In the genomic region with DNA sequence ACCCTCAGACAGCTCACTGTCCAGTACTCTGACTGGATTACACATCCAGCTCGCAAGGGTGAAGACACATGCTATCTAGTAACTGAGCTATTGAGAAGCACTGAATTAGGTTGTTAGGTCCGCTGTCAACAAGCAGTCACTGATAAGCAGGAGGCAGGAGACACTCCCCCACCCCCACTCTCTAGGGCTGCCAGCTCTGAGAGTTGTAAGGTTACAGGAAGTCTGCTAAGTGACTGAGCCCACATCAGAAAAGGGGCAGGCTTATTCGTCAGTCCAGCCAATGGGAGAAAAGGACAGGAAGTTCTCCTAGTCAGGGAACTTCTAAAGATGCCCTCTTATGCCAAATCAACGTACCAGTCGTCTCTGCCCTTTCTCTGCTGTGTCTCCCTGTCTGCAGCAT, we compare ENCODE assay signal across 9 mouse cellular contexts.
DNase-seq lines count a peak whose midpoint lies in the region; ATAC-seq lines count a peak whose summit lies in the region.
"Had no signal": no experiment of that assay in that cellular context is flagged by ENCODE, and none has a peak within 500 bp of the region (broad histone marks: within the 10 kb centered on the region; RNA-seq: fewer than 3 reads in every experiment).

No protein-coding gene starts in this region.

- WGBS in embryonic facial prominence, embryonic 15.5 days: 34% methylated on average over 5 of the region's 5 CpGs
- WGBS in forebrain, embryonic 16.5 days: 62% methylated on average over 5 of the region's 5 CpGs

- no peaks in the 10 kb centered on the region; the same call in 1 of the 2 replicates for H3K27me3 ChIP-seq in embryonic facial prominence, embryonic 15.5 days
- H3K27me3 ChIP-seq in forebrain, embryonic 16.5 days (replicated peaks; ENCODE audit: control insufficient read depth, insufficient read depth, low read length): no peaks in the 10 kb centered on the region
- H3K27me3 ChIP-seq: midbrain, embryonic 12.5 days had no signal

- H3K4me2 ChIP-seq in embryonic facial prominence, embryonic 15.5 days (replicated peaks): no peak overlapping the region
- H3K4me2 ChIP-seq in forebrain, embryonic 16.5 days (ENCODE audit: low read length): no peak overlapping the region
- H3K4me2 ChIP-seq: midbrain, embryonic 12.5 days had no signal

- H3K9me3 ChIP-seq in embryonic facial prominence, embryonic 15.5 days (replicated peaks): no peaks in the 10 kb centered on the region
- no peaks in the 10 kb centered on the region for H3K9me3 ChIP-seq in forebrain, embryonic 16.5 days (ENCODE audit: control insufficient read depth, low read length)
- H3K9me3 ChIP-seq: midbrain, embryonic 12.5 days had no signal

- H3K4me3 ChIP-seq in embryonic facial prominence, embryonic 15.5 days (replicated peaks): no peak overlapping the region
- H3K4me3 ChIP-seq in forebrain, embryonic 16.5 days (replicated peaks; ENCODE audit: low read length): no peak overlapping the region
- H3K4me3 ChIP-seq: midbrain, embryonic 12.5 days had no signal

- H3K36me3 ChIP-seq in embryonic facial prominence, embryonic 15.5 days: no peaks in the 10 kb centered on the region
- H3K36me3 ChIP-seq in forebrain, embryonic 16.5 days (ENCODE audit: control insufficient read depth, insufficient read depth): no peaks in the 10 kb centered on the region
- H3K36me3 ChIP-seq: midbrain, embryonic 12.5 days had no signal

- 0 out of 2 replicates have a peak overlapping the region, but pooled peaks have one; percentile 17 for H3K27ac ChIP-seq in embryonic facial prominence, embryonic 15.5 days (replicated peaks)
- no peak overlapping the region for H3K27ac ChIP-seq in forebrain, embryonic 16.5 days (ENCODE audit: low read length)

- no peak for ATAC-seq in embryonic facial prominence, embryonic 15.5 days (ENCODE audit: insufficient number of reproducible peaks, low FRiP score, low TSS enrichment, low read depth)
- ATAC-seq in forebrain, embryonic 16.5 days: no peak

- peak; percentile 6 for DNase-seq in spleen, adult 12 weeks (ENCODE audit: low spot score)
- no peak for DNase-seq in spleen, postnatal 14 days (ENCODE audit: low spot score in 2 of 2)
- peak; percentile 31 to 32 for DNase-seq in kidney, adult 8-10 months
- DNase-seq in lung, postnatal 25 days (ENCODE audit: low spot score): peak; percentile 88
- DNase-seq in thymus, postnatal 36 days: peak; percentile 54 to 70
- DNase-seq in frontal cortex, postnatal 25 days (ENCODE audit: low spot score in 2 of 2): no peak

- no peak overlapping the region for H3K9ac ChIP-seq in embryonic facial prominence, embryonic 15.5 days
- H3K9ac ChIP-seq in forebrain, embryonic 16.5 days (replicated peaks; ENCODE audit: low read depth, low read length): no peak overlapping the region
- H3K9ac ChIP-seq: midbrain, embryonic 12.5 days had no signal

- peaks cover 31% of the 10 kb centered on the region for H3K4me1 ChIP-seq in embryonic facial prominence, embryonic 15.5 days
- peaks cover 31% of the 10 kb centered on the region for H3K4me1 ChIP-seq in forebrain, embryonic 16.5 days (replicated peaks; ENCODE audit: control insufficient read depth, insufficient read depth, low read length)

Comparison
In these comparisons a context has a peak if more than half of its experiments do, and no peak if none do; other contexts are left out.
1. DNase-seq: peak in spleen, adult 12 weeks (single experiment), kidney, adult 8-10 months (2 of 2), lung, postnatal 25 days (single experiment) and thymus, postnatal 36 days (2 of 2); none in spleen, postnatal 14 days (0 of 2) and frontal cortex, postnatal 25 days (0 of 2).